Mouse (Mus musculus): Measurements from ENCODE around the gene Tbc1d22a. TPM values are rescaled to one million over a fixed set of nuclear protein-coding genes. Genes with fewer than 3 reads are reported as not detected.

The Tbc1d22a gene
- total RNA-seq, 2 experiments from 2014 or later, result 13.3 to 19.0 TPM

- no peak for ATAC-seq (ENCODE audit: poor library complexity, severe bottlenecking)
Measured at GRCm38 (mm10) chr15:86370846-86371245, 156.6 kb downstream of the Tbc1d22a start.

GRCm38 (mm10) chr15:86375262-86375661 is 161.0 kb downstream of the Tbc1d22a start:
- ATAC-seq (ENCODE audit: poor library complexity, severe bottlenecking), result no peak

GRCm38 (mm10) chr15:86375860-86376394 is 161.7 kb downstream of the Tbc1d22a start:
- ATAC-seq (ENCODE audit: poor library complexity, severe bottlenecking), result no peak

- ATAC-seq (ENCODE audit: poor library complexity, severe bottlenecking), result no peak
Measured at GRCm38 (mm10) chr15:86383278-86383677, 169.0 kb downstream of the Tbc1d22a start.

GRCm38 (mm10) chr15:86385436-86385835 is 171.2 kb downstream of the Tbc1d22a start:
- no peak for ATAC-seq (ENCODE audit: poor library complexity, severe bottlenecking)

- ATAC-seq (ENCODE audit: poor library complexity, severe bottlenecking), result no peak
Measured at GRCm38 (mm10) chr15:86386325-86386724, 172.1 kb downstream of the Tbc1d22a start.

GRCm38 (mm10) chr15:86388597-86388996 is 174.3 kb downstream of the Tbc1d22a start:
- ATAC-seq (ENCODE audit: poor library complexity, severe bottlenecking), result no peak

- no peak for ATAC-seq (ENCODE audit: poor library complexity, severe bottlenecking)
Measured at GRCm38 (mm10) chr15:86404866-86405265, 190.6 kb downstream of the Tbc1d22a start.

- peak; percentile 86 for ATAC-seq (ENCODE audit: poor library complexity, severe bottlenecking)
Measured at GRCm38 (mm10) chr15:86405527-86405926, 191.3 kb downstream of the Tbc1d22a start.

- ATAC-seq (ENCODE audit: poor library complexity, severe bottlenecking), result no peak
Measured at GRCm38 (mm10) chr15:86409352-86409751, 195.1 kb downstream of the Tbc1d22a start.

- no peak for ATAC-seq (ENCODE audit: poor library complexity, severe bottlenecking)
Measured at GRCm38 (mm10) chr15:86411532-86412080, 197.3 kb downstream of the Tbc1d22a start.

GRCm38 (mm10) chr15:86415951-86416350 is 201.7 kb downstream of the Tbc1d22a start:
- ATAC-seq (ENCODE audit: poor library complexity, severe bottlenecking), result no peak

- no peak for ATAC-seq (ENCODE audit: poor library complexity, severe bottlenecking)
Measured at GRCm38 (mm10) chr15:86418436-86418835, 204.2 kb downstream of the Tbc1d22a start.

- no peak for ATAC-seq (ENCODE audit: poor library complexity, severe bottlenecking)
Measured at GRCm38 (mm10) chr15:86419620-86420019, 205.4 kb downstream of the Tbc1d22a start.

GRCm38 (mm10) chr15:86422858-86423257 is 208.6 kb downstream of the Tbc1d22a start:
- no peak for ATAC-seq (ENCODE audit: poor library complexity, severe bottlenecking)

GRCm38 (mm10) chr15:86423884-86424283 is 209.6 kb downstream of the Tbc1d22a start:
- no peak for ATAC-seq (ENCODE audit: poor library complexity, severe bottlenecking)

GRCm38 (mm10) chr15:86424971-86425370 is 210.7 kb downstream of the Tbc1d22a start:
- no peak for ATAC-seq (ENCODE audit: poor library complexity, severe bottlenecking)

- no peak for ATAC-seq (ENCODE audit: poor library complexity, severe bottlenecking)
Measured at GRCm38 (mm10) chr15:86426364-86427000, 212.2 kb downstream of the Tbc1d22a start.

GRCm38 (mm10) chr15:86427439-86427838 is 213.2 kb downstream of the Tbc1d22a start:
- no peak for ATAC-seq (ENCODE audit: poor library complexity, severe bottlenecking)

GRCm38 (mm10) chr15:86428496-86428895 is 214.2 kb downstream of the Tbc1d22a start:
- no peak for ATAC-seq (ENCODE audit: poor library complexity, severe bottlenecking)

GRCm38 (mm10) chr15:86429766-86430335 is 215.6 kb downstream of the Tbc1d22a start:
- no peak for ATAC-seq (ENCODE audit: poor library complexity, severe bottlenecking)

- no peak for ATAC-seq (ENCODE audit: poor library complexity, severe bottlenecking)
Measured at GRCm38 (mm10) chr15:86431539-86432080, 217.4 kb downstream of the Tbc1d22a start.
